Mouse (Mus musculus): ENCODE data around the gene Brd7.

- TF ChIP-seq CTCF (conservative IDR thresholded peaks at IDR 0.05; ENCODE audit: low read length): no peak
- TF ChIP-seq NANOG (IDR thresholded peaks at IDR 0.05; ENCODE audit: borderline replicate concordance, low read length): no peak
These were observed 63.8 kb downstream of the Brd7 start for GRCm38 (mm10) chr8:88297976-88298732.
